Mouse (Mus musculus): ENCODE results near the gene Orm1. TPM values are rescaled to one million over a fixed set of nuclear protein-coding genes. Genes with fewer than 3 reads are reported as not detected.

Gene Orm1
- total and polyA plus RNA-seq, 3 experiments: not detected

DNA sequence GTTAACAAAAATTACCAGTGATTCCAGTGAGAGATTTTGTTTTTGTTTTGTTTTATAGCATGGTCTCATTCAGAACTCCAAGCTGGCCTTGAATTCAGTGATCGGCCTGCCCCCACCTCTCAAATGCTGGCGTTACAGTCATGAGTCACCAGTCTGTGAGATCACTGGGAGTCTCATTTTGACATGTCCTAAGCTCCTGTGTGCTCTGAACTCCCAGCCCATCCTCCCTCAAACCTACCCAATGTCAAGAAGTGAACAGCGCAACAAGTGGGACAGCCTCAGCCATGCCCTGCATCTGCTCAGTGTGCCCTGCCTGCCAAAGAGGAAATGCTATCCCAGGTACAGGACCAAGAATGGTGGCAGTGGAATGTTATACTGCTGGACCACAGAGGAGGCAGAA lies 40.9 kb downstream of the Orm1 start:
- no peak for TF ChIP-seq MYB (IDR thresholded peaks at IDR 0.05; ENCODE audit: low read depth, low read length)
- no peak for TF ChIP-seq TAL1 (IDR thresholded peaks at IDR 0.05; ENCODE audit: low read length)
- no peak for TF ChIP-seq KAT2A (conservative IDR thresholded peaks at IDR 0.05; ENCODE audit: low read depth, low read length)
- TF ChIP-seq USF2 (IDR thresholded peaks at IDR 0.05; ENCODE audit: borderline replicate concordance in 1 of 2, insufficient read depth in 1 of 2, low read depth in 1 of 2, low read length in 2 of 2): no peak
- no peak for TF ChIP-seq RAD21 (IDR thresholded peaks at IDR 0.05; ENCODE audit: low read depth, low read length)
- no peak for TF ChIP-seq CHD2 (IDR thresholded peaks at IDR 0.05; ENCODE audit: low read length)
- no peak for TF ChIP-seq ZKSCAN1 (IDR thresholded peaks at IDR 0.05; ENCODE audit: low read depth, low read length)
- no peak for TF ChIP-seq SMC3 (IDR thresholded peaks at IDR 0.05; ENCODE audit: low read depth, low read length)
- no peak for TF ChIP-seq MAZ (IDR thresholded peaks at IDR 0.05; ENCODE audit: low read depth, low read length)
- TF ChIP-seq POLR2A (IDR thresholded peaks at IDR 0.05; ENCODE audit: control insufficient read depth in 1 of 2, insufficient read depth in 1 of 2, low read depth in 1 of 2, low read length in 2 of 2, poor library complexity in 1 of 2): no peak
- TF ChIP-seq NELFE (IDR thresholded peaks at IDR 0.05; ENCODE audit: low read depth, low read length): no peak
- TF ChIP-seq MXI1 (IDR thresholded peaks at IDR 0.05; ENCODE audit: low read depth, low read length): no peak
- TF ChIP-seq USF1 (IDR thresholded peaks at IDR 0.05; ENCODE audit: low read depth, low read length): no peak
- TF ChIP-seq GABPA (IDR thresholded peaks at IDR 0.05; ENCODE audit: low read depth, low read length): no peak
- no peak for TF ChIP-seq TCF12 (IDR thresholded peaks at IDR 0.05; ENCODE audit: low read depth, low read length)
- TF ChIP-seq ETS1 (IDR thresholded peaks at IDR 0.05; ENCODE audit: low read depth, low read length): no peak
- no peak for TF ChIP-seq POLR2AphosphoS2 (IDR thresholded peaks at IDR 0.05; ENCODE audit: low read length)
- TF ChIP-seq HCFC1 (IDR thresholded peaks at IDR 0.05; ENCODE audit: low read depth, low read length): no peak
- no peak for TF ChIP-seq CHD1 (IDR thresholded peaks at IDR 0.05; ENCODE audit: low read depth, low read length)
- TF ChIP-seq ZMIZ1 (IDR thresholded peaks at IDR 0.05; ENCODE audit: low read depth, low read length): no peak
- Histone ChIP-seq H3K27me3 (ENCODE audit: control insufficient read depth in 1 of 2, insufficient read depth in 2 of 2, low read length in 2 of 2) (no peaks in the 10 kb centered on the region), H3K27ac (ENCODE audit: control insufficient read depth, low read depth, low read length) (peak overlapping the region; percentile 90), H3K79me2 (ENCODE audit: control insufficient read depth, insufficient read depth, low read length, poor library complexity) (no peaks in the 10 kb centered on the region), H3K9ac (ENCODE audit: control insufficient read depth, low read depth, low read length, poor library complexity, severe bottlenecking) (peak overlapping the region; percentile 42), H3K9me3 (replicated peaks; ENCODE audit: insufficient read depth, low read length) (no peaks in the 10 kb centered on the region), H3K4me3 (ENCODE audit: control insufficient read depth in 1 of 2, insufficient read depth in 1 of 2, low read depth in 2 of 2, low read length in 2 of 2) (no peak overlapping the region; a peak in 1 of 4 replicates), H3K36me3 (ENCODE audit: control insufficient read depth in 1 of 2, insufficient read depth in 2 of 2, low read length in 2 of 2) (peaks cover 0 to 39% of the 10 kb centered on the region in 2 experiments), H3K4me1 (ENCODE audit: control insufficient read depth in 1 of 2, insufficient read depth in 2 of 2, low read length in 2 of 2) (peaks cover 27 to 37% of the 10 kb centered on the region in 2 experiments)
- DNase-seq (ENCODE audit: low read depth, low spot score): peak; percentile 37

DNA sequence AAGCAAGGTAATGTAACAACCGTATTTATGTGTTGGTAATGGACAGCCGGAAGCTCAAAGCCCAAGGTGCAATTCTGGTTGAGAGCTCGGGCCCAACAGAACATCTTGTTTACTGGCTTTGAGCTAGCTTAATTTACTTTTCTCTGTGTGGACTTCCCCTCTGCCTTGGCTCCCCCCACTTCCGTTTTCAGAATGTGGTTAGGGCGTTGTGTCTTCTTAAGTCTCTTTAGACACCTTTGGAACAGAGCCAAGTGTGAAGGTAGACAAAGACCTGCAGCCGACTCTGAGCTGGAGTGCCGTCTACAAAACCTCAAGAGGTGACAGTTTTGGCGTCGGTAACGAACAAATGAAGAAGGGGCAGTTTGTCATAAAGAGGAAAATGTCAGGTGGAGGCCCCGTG lies 41.4 kb downstream of the Orm1 start:
- peak; percentile 94 for DNase-seq (ENCODE audit: low read depth, low spot score)
- no peaks in the 10 kb centered on the region for H3K9me3 ChIP-seq (replicated peaks; ENCODE audit: insufficient read depth, low read length)
- H3K4me1 ChIP-seq (ENCODE audit: control insufficient read depth in 1 of 2, insufficient read depth in 2 of 2, low read length in 2 of 2): peaks cover 27 to 37% of the 10 kb centered on the region in 2 experiments
- H3K27me3 ChIP-seq (ENCODE audit: control insufficient read depth in 1 of 2, insufficient read depth in 2 of 2, low read length in 2 of 2): no peaks in the 10 kb centered on the region
- H3K9ac ChIP-seq (ENCODE audit: control insufficient read depth, low read depth, low read length, poor library complexity, severe bottlenecking): peak overlapping the region; percentile 42
- TF ChIP-seq TCF12 (IDR thresholded peaks at IDR 0.05; ENCODE audit: low read depth, low read length): peak; percentile 31; the same call in 1 of the 2 replicates
- TF ChIP-seq MXI1 (IDR thresholded peaks at IDR 0.05; ENCODE audit: low read depth, low read length): 0 out of 2 replicates have a peak, but pooled peaks have one; percentile 25
- TF ChIP-seq MAX (IDR thresholded peaks at IDR 0.05; ENCODE audit: low read length): no peak
- no peak for TF ChIP-seq RAD21 (IDR thresholded peaks at IDR 0.05; ENCODE audit: low read depth, low read length)
- no peak for TF ChIP-seq UBTF (IDR thresholded peaks at IDR 0.05; ENCODE audit: borderline replicate concordance, insufficient read depth, low read depth, low read length)
- peak; percentile 67 to 68; a peak in 3 of 4 replicates for TF ChIP-seq EP300 (IDR thresholded peaks at IDR 0.05; ENCODE audit: low read depth in 1 of 2, low read length in 2 of 2)
- peak in 1 of 2 experiments; percentile 46; a peak in 1 of 4 replicates for TF ChIP-seq POLR2A (IDR thresholded peaks at IDR 0.05; ENCODE audit: control insufficient read depth in 1 of 2, insufficient read depth in 1 of 2, low read depth in 1 of 2, low read length in 2 of 2, poor library complexity in 1 of 2)
- TF ChIP-seq ETS1 (IDR thresholded peaks at IDR 0.05; ENCODE audit: low read depth, low read length): peak; percentile 54
- no peak for TF ChIP-seq USF2 (IDR thresholded peaks at IDR 0.05; ENCODE audit: borderline replicate concordance in 1 of 2, insufficient read depth in 1 of 2, low read depth in 1 of 2, low read length in 2 of 2)
- 0 out of 2 replicates have a peak, but pooled peaks have one; percentile 38 for TF ChIP-seq ELF1 (IDR thresholded peaks at IDR 0.05; ENCODE audit: low read depth, low read length)
- 0 out of 2 replicates have a peak, but pooled peaks have one; percentile 26 for TF ChIP-seq TBP (IDR thresholded peaks at IDR 0.05; ENCODE audit: low read depth, low read length)
- peaks cover 0 to 39% of the 10 kb centered on the region in 2 experiments for H3K36me3 ChIP-seq (ENCODE audit: control insufficient read depth in 1 of 2, insufficient read depth in 2 of 2, low read length in 2 of 2)
- peak overlapping the region; percentile 90 for H3K27ac ChIP-seq (ENCODE audit: control insufficient read depth, low read depth, low read length)
- H3K79me2 ChIP-seq (ENCODE audit: control insufficient read depth, insufficient read depth, low read length, poor library complexity): no peaks in the 10 kb centered on the region
- H3K4me3 ChIP-seq (ENCODE audit: control insufficient read depth in 1 of 2, insufficient read depth in 1 of 2, low read depth in 2 of 2, low read length in 2 of 2): peak overlapping the region; percentile 8 to 16; a peak in 1 of 4 replicates
